Mouse (Mus musculus) retina, embryonic 14.5 days (tissue): ENCODE measurements at regions not wholly inside any gene's neighbourhood (a gene's known extent, or its start where the extent isn't known, plus 50 kb on each side); places are given as distances from the start of the nearest gene placed in this dataset.
A peak's percentile ranks its signal among the peaks of the same experiment; 100 is the strongest.
"Not testable (repeated sequence)": the region's sequence is repeated elsewhere in the genome, so short reads cannot be mapped to it uniquely, and the experiment has no call there.

Experiments used
- DNase-seq: peaks from one replicate; pipeline ENCODE4 v3.0.0-alpha.2; 2015; ENCODE audit warnings: low spot score

- DNase-seq = not testable (repeated sequence)
These were observed 70.5 kb upstream of the Rad23b start for GRCm38 (mm10) chr4:55279351-55279750.

GRCm38 (mm10) chr4:55280706-55281105 is 69.1 kb upstream of the Rad23b start:
- DNase-seq = no peak

GRCm38 (mm10) chr4:55281486-55282096 is 68.3 kb upstream of the Rad23b start:
- DNase-seq = no peak

DNA sequence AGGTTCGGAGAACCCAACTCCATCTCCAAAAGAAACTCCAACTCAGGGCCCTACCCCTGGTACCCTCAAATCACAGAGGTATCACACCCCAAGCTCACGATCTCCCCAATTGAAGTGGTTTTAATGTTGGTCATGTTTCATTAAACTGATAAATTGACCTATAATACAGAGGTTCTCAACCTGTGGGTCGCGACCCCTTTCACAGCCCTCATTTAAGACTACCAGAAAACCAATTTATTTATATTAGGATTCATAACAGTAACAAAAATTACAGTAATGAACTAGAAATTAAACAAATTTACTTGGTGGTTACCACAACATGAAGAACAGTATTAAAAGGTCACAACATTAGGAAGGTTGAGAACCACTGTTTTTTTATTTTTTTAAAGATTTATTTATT is 67.4 kb upstream of the Rad23b start:
- DNase-seq = no peak

DNA sequence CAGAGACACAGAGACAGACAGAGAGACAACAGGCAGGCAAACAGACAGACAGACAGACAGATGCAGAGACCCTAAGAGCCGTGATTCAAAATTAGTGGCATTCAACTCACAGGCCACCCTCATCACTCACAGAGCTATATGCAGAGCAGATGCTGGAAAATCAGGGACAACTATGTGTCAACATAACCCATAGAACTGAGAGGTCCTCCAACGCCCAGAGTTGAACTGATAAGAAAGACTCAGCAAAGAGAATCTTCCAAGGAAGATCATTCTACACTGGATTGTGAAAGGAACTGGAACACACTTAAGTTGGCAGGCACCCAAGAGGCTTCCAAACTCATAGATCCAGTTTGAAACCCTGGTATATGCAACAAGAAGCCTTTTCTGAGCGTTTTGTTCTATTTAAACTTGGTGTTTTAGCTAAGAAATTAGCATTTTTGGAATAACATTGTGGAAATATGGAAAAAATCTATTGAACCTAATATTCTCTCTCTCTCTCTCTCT is 65.1 kb upstream of the Rad23b start:
- no peak for DNase-seq

DNA sequence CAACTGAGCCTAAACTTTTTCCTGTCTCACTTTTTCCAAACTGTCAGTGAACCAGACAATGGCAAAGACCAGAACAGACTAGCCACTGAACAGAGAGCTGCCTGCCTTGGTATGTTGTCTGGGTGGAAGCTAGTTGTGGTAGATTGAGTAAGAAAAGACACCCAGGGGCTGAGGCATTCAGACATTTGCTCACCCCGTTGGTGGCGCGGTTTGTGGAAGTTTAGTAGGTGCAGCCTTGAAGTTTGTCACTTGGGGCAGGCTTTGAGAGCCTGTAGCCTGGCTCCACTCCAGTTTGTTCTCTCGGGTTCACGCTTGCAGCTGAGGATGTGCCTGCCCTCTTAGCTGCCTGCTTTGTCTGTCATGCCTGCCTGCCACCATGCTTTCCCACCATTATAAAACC is 64.2 kb upstream of the Rad23b start:
- DNase-seq = no peak

- no peak for DNase-seq
These were observed 61.4 kb upstream of the Rad23b start for GRCm38 (mm10) chr4:55288456-55288855.

- DNase-seq = no peak
These were observed 57.6 kb upstream of the Rad23b start for GRCm38 (mm10) chr4:55292277-55292676.

DNA sequence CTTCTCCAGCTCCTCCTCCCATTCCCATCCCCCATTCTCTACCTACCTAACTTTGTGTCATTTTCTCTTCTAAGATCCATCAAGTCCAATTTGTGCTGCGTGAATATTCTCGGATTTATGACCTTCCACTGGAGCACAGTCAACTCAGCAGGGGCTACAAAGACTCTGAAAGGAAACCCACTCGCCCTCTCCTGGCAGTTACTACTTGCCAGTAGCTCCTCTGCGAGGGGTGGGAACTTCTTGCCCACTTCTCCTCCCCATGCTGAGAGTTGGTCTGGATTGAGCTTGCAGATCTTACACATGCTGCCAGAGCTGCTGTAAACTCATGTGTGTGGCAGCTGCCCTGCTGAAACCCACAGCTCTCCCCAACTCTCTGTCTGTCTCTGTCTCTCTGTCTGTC is 57.1 kb upstream of the Rad23b start:
- no peak for DNase-seq

GRCm38 (mm10) chr4:55293347-55294079 is 56.3 kb upstream of the Rad23b start:
- no peak for DNase-seq

GRCm38 (mm10) chr4:55294255-55294687 is 55.6 kb upstream of the Rad23b start:
- DNase-seq = peak; percentile 74

DNA sequence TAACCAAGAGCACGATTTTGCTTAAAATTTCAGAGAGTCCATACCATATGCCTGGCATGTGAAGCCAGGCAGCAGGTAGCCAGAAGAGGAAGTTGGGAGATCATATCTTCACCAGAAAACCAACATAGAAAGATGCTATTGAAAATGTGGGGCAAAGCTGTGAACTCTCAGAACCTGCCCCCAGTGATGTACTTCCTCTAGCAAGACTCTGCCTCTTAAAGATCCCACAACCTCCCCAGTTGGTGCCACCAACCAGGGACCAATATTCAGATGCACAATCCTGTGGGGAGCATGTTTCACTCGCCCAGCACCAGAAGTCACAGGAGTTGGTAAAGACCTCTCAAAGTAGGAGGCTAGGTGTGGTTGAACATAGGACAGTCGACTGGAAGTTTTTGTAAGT is 52.0 kb upstream of the Rad23b start:
- DNase-seq = no peak
